Mouse (Mus musculus) MEL (cell line): ENCODE measurements around the gene C3.

Source experiments
- MXI1 ChIP-seq: IDR thresholded peaks from 2 replicates; pipeline ENCODE4 v1.6.1; 2011; ENCODE audit warnings: mild to moderate bottlenecking, low read depth, low read length, improper control_type of control experiment
- MYC ChIP-seq: IDR thresholded peaks from 2 replicates; pipeline ENCODE4 v1.6.1; 2011; ENCODE audit warnings: low read depth, mild to moderate bottlenecking, low read length, improper control_type of control experiment, moderate library complexity
- NRF1 ChIP-seq: IDR thresholded peaks from 2 replicates; pipeline ENCODE4 v1.6.1; 2014; ENCODE audit warnings: low read depth, mild to moderate bottlenecking, inconsistent platforms, low read length, improper control_type of control experiment, moderate library complexity; ENCODE audit not compliant: poor library complexity, insufficient read depth, severe bottlenecking
- POLR2A ChIP-seq, 2 experiments: IDR thresholded peaks; 2 replicates each; pipeline ENCODE4 v1.6.1; 2011 to 2012; ENCODE audit warnings: low read length in 2 of 2, mild to moderate bottlenecking in 2 of 2, control low read depth in 1 of 2, improper control_type of control experiment in 1 of 2, low read depth in 1 of 2, moderate library complexity in 1 of 2; ENCODE audit not compliant: control insufficient read depth in 1 of 2, insufficient read depth in 1 of 2, poor library complexity in 1 of 2
- ZKSCAN1 ChIP-seq: IDR thresholded peaks from 2 replicates; pipeline ENCODE4 v1.6.1; 2012; ENCODE audit warnings: low read depth, mild to moderate bottlenecking, inconsistent platforms, low read length, improper control_type of control experiment, moderate library complexity

- TF ChIP-seq MXI1 (no peak), MYC (no peak), NRF1 (no peak), POLR2A (IDR thresholded peaks at IDR 0.05; ENCODE audit: control insufficient read depth in 1 of 2, insufficient read depth in 1 of 2, low read depth in 1 of 2, low read length in 2 of 2, poor library complexity in 1 of 2) (no peak), ZKSCAN1 (no peak)
Measured at GRCm38 (mm10) chr17:57207938-57208337, 20.0 kb downstream of the C3 start.
